Mouse (Mus musculus): ENCODE data around the gene Exosc2. TPM values are rescaled to one million over a fixed set of nuclear protein-coding genes. Genes with fewer than 3 reads are reported as not detected.

Gene Exosc2
- total RNA-seq (2021): 10 to 100 TPM; 12.9 to 13.9 TPM
- long read RNA-seq, experiment 1, transcript Exosc2-201 (9 exons, 1,686 nt): major isoform, 19 of 23 reads
- long read RNA-seq, experiment 1, partial matches to known transcripts: 0 of 23 reads
- long read RNA-seq, experiment 1, other reads (novel, unspliced or antisense): 2 of 23 reads
- long read RNA-seq, experiment 2, transcript Exosc2-201 (9 exons, 1,686 nt): major isoform, 18 of 19 reads
- long read RNA-seq, experiment 2, partial matches to known transcripts: 1 of 19 reads
- long read RNA-seq, experiment 2, other reads (novel, unspliced or antisense): 0 of 19 reads

GRCm38 (mm10) chr2:31670551-31671035 lies at the start of gene Exosc2:
Gene Exosc2 (plus strand): TSS chr2:31670715.
- peak; percentile 87 for DNase-seq

DNA sequence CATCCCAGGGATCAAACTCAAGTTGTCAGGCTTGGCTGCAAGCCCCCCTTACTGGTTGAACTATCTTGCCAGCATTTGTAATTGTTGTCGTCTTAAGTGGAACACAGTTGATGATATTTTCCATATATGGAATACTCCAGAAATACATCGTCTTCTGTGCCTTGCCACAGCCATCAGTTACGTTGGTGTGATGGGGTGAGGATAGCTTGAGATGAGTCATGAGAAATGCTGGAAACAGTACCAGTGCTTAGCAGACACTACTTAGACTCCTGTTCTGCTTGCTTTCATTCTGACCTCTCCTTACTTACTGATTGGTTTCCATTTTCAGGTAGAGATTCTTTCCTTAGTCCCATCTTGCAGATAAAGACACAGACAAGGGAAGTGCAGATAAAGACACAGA lies 37.0 kb upstream of the Exosc2 start:
- DNase-seq: no peak

GRCm38 (mm10) chr2:31635281-31636137 lies 35.0 kb upstream of the Exosc2 start:
- DNase-seq: no peak

DNA sequence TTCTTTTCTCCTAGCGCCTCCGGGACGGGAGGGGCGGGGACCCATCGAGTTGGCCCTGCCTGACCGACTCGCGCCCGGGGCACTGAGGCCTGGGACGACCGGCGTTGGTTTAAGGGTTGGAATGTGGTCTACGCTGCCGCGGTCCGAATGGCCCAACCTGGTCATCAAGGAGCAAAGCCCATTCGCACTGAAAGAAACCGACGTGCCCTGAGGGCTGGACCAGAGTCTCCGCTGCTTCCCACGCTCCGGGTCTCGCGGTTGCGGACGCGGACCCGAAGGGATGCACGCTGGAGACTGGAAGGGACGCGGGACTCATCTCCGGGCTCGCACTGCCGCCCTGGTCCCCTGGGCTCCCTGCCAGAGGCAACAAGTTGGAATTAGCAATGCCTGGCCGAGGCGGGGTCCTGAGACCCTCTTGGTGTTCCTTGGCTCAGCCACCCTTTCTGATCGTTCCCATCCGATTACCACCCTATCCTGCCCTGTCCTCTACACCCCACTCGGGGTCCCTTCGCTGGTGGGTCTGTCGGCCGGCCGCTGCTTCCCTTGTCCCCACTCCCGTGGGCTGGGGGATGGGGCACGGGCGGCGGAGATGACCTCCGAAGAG lies 34.3 kb upstream of the Exosc2 start:
- DNase-seq: peak; percentile 22

DNA sequence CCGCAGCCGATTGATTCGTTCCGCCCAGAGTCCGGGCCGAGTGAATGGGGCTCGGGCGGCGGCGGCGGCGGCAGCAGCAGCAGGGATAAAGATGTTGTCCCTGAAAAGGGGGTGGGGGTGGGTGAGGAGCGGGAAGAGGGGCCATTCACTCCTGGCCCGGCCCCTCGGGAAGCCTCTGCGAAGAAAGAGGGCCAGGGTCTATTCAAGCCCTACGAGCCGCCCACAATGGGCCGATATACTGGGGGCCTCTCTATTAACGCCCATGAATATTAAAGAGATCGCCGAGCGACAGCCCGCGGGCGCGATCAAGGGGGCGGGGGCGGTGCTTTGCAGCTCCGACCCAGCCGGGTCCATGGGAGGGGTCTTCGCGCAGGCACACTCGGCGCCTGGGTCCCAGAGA lies 33.8 kb upstream of the Exosc2 start:
- DNase-seq: no peak

- no peak for DNase-seq
These were observed 33.2 kb upstream of the Exosc2 start for GRCm38 (mm10) chr2:31637311-31637710.

DNA sequence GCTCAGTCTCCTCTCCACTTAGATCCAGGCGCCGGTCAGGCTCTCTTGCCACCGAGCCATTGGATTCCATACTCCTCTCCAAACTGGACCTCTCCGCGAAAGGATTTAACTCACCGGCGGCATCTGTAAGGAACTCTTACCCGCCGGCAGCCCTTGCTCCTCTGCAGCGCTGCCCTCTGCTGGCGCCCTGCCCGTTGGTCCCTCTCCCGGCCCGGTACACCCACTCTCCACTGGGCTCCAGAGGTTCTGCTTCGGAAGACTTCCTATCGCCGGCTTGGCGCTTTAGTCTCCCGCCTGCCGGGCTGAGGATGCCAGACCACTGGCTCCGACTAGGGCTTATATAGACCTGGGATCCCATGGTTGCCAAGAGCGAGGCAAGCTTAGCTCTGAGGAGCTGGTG lies 32.7 kb upstream of the Exosc2 start:
- peak; percentile 43 for DNase-seq

GRCm38 (mm10) chr2:31638581-31639465 lies 31.7 kb upstream of the Exosc2 start:
- no peak for DNase-seq

- DNase-seq: no peak
These were observed 31.1 kb upstream of the Exosc2 start for GRCm38 (mm10) chr2:31639466-31639760.

DNA sequence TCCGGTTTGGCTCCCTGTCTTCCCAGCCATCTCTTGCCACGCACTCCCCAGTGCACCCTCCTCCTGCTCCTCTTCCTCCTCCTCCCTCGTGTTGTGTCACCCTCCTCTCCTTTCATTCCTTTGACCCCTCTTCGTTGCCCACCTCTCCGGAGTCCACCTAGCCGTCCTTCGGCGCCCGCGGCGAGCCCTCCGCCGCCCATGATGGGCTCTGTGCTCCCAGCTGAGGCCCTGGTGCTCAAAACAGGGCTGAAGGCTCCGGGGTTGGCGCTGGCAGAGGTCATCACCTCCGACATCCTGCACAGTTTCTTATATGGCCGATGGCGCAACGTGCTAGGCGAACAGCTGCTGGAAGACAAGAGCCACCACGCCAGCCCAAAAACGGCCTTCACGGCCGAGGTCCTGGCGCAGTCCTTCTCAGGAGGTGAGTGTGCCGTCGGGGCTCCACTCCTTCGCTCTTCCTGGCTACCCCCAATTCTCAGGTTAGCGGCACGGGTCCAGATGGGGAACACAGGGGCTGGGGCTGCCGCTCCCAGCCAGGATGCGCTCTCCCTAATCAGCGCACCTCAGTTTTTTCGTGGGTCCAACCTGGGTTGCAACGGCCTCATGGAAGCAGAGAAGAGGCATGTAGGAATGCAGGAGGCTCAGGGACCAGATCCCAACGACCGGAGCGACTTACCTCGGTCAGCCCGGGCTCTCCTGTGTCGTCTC lies 30.5 kb upstream of the Exosc2 start, which contains the start of gene Prdm12:
TSS of gene Prdm12 (plus strand) at position 137 of the 708 bp plus-strand sequence.
- no peak for DNase-seq

DNA sequence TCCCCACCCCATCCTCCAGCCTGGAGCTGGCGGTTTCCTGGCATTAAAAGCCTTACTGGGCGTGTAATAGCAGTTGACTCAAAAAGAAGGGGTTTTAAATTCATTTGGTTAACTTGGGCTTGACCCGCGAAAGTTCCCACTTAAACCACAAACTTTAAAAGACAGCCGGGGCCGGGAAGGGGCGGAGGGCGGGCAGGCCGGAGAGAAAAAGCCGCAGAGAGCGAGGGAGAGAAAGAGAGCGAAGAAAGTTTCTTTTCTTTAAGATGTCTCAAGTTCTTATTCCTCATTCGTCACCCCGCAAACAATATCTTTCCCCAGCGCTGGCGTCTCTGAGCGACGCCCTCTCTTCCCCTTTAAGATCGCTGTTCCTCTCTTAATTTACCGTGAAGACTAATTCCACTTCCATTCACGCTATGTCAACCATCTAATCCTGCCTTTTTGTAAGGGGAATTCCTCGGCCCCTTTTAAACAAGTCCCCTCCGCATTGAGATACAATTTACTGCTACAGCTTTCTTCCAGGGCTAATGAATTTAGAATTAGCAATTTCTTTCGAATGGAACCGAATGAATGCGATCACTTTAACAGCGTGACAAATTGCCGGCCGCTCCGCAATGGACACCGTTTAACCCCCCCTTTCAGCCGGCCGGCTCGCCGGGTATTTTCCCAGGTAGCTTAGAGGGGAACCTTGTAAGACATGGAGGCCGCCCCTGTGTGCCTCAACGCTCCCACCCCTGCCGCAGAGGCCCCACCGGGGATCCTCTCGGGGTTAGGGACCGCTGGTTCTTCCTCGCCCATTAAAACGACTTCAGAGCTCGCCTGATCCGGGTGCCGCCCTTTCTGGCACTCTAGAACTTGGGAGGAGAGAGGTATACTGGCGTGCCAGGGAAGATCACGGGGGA lies 29.7 kb upstream of the Exosc2 start:
- peak; percentile 15 for DNase-seq

GRCm38 (mm10) chr2:31641508-31641830 lies 29.0 kb upstream of the Exosc2 start:
- DNase-seq: no peak

DNA sequence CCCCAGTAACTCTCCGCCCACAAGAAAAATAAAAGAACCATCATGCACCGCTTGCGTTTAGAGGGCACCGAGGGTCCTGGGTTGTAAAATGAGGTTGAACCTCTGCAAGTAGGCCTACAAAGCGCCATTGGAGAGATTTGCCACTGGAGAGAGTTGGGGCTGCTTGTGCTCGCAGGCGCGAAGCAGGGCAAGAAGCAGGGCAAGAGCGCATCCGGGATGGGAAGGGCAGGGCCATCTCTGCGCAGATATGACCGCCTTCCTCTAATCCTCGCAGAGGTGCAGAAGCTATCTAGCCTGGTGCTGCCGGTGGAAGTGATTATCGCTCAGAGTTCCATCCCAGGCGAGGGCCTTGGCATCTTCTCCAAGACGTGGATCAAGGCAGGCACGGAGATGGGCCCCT lies 28.6 kb upstream of the Exosc2 start:
- DNase-seq: no peak

- peak; percentile 16 for DNase-seq
These were observed 16.3 kb upstream of the Exosc2 start for GRCm38 (mm10) chr2:31653971-31654853.

DNA sequence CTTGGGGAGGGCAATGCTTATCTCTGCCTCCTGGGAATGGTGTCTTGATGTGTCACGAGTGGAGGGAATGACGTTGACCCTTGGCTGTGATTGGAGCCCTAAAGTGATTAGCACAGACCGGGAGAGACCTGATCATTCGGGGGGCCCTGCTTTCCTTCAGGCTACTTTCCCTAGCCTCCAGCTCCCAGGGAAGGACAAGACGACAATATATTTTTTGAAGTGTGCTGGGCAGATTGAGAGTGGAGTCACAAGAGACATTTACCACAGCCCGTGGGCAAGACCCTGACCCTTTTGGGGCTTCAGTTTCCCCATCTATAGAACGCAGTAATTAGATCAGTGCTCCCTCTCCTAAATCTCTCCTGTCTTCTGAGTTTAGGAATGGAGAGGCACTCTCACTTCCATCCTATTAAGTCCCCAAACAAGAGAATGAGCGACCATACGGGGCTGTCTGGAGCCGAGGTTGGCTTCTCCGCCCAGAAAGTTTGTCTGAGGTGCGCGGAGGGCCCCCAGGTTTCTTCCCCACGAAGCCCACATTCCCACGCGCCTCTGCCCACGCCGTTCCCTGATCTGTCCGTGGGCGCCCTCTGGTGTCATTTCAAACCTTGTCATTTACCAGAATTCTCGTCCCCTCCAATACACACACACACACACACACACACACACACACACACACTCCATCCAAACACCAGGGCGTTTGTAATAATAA lies 15.5 kb upstream of the Exosc2 start:
- peak; percentile 64 for DNase-seq

DNA sequence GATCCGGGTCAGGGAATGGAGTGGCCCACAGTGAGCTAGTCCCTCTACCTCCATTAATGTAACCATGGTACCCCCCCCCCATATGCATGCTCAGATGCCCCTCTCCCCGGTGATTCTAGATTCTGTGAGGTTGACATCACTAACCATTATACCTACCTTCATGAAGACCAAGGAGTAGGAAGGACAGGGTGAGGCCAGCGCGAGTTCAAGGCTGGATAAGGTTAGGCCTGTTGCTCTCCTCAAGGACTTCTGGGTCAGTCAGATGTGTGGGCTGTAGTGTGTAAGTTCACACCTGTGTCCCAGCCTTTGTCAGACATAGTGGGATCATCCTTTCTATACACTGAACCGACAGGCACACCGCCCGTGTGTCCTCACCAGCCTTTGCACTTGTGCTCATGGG lies 14.1 kb upstream of the Exosc2 start:
- DNase-seq: no peak

DNA sequence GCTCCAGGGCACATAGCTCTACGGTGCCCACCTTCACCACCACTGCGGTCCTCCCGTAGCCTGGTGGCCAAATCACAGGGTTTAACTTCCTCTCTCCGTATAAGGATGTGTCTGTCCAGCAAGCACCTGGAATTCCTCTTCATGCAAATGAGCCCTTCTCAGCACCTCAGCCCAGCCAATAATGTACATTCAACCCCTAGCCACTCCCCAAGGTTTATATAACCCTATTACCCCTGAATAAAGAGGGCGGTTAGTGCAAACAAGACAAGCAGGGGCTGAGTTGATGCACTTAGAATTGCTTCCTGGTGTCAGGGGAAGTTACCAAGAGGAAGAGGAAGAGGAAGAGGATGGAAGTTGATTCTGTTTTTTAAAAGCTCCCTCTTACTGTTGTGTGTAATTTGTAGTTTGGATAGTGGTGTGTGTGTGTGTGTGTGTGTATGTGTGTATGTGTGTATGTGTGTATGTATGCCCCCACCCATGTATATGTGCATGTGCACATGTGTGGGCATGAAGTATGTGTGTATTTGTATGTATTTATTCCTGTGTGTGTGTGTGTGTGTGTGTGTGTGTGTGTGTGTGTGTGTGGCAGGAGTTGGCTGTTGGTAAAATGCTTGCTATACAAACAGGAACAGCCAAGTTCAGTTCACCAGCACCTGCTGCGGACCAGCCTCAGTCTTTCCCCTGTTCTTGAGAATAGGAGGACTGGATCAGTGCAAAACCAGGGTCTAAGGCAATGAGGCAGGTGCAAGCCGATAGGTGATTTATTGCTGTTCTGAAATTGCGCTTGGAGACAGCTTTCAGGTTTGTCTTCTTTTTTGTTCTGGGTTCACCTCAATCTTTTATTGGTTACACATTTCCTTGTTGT lies 7.3 kb upstream of the Exosc2 start:
- DNase-seq: no peak

GRCm38 (mm10) chr2:31663804-31664180 lies 6.7 kb upstream of the Exosc2 start:
- DNase-seq: no peak

Data from gastrocnemius, postnatal 10 days (tissue).